Mouse (Mus musculus): ENCODE data around the gene Gpr156.

Gpr156 gene

GRCm38 (mm10) chr16:37916138-37916817 lies at the start of gene Gpr156:
TSS of gene Gpr156 (plus strand) at chr16:37916496.
- no peak for DNase-seq (ENCODE audit: extremely low read depth, low read depth)

GRCm38 (mm10) chr16:37867791-37868505 lies 48.3 kb upstream of the Gpr156 start, which contains the start of gene Lrrc58:
TSS of gene Lrrc58 (plus strand) at chr16:37868389.
- no peak for DNase-seq (ENCODE audit: extremely low read depth, low read depth)

GRCm38 (mm10) chr16:37868506-37869469 lies 47.5 kb upstream of the Gpr156 start:
- no peak for DNase-seq (ENCODE audit: extremely low read depth, low read depth)

- DNase-seq (ENCODE audit: extremely low read depth, low read depth) = no peak
Observed at GRCm38 (mm10) chr16:37869470-37870231, 46.6 kb upstream of the Gpr156 start.

- DNase-seq (ENCODE audit: extremely low read depth, low read depth) = no peak
Observed at GRCm38 (mm10) chr16:37871112-37871715, 45.1 kb upstream of the Gpr156 start.

- no peak for DNase-seq (ENCODE audit: extremely low read depth, low read depth)
Observed at GRCm38 (mm10) chr16:37874501-37875235, 41.6 kb upstream of the Gpr156 start.

GRCm38 (mm10) chr16:37877406-37877805 lies 38.9 kb upstream of the Gpr156 start:
- DNase-seq (ENCODE audit: extremely low read depth, low read depth) = no peak

- no peak for DNase-seq (ENCODE audit: extremely low read depth, low read depth)
Observed at GRCm38 (mm10) chr16:37878951-37879505, 37.3 kb upstream of the Gpr156 start.

GRCm38 (mm10) chr16:37879750-37880419 lies 36.4 kb upstream of the Gpr156 start:
- DNase-seq (ENCODE audit: extremely low read depth, low read depth) = no peak

GRCm38 (mm10) chr16:37881168-37881567 lies 35.1 kb upstream of the Gpr156 start:
- no peak for DNase-seq (ENCODE audit: extremely low read depth, low read depth)

- no peak for DNase-seq (ENCODE audit: extremely low read depth, low read depth)
Observed at GRCm38 (mm10) chr16:37888986-37889385, 27.3 kb upstream of the Gpr156 start.

GRCm38 (mm10) chr16:37892667-37893066 lies 23.6 kb upstream of the Gpr156 start:
- DNase-seq (ENCODE audit: extremely low read depth, low read depth) = no peak

- no peak for DNase-seq (ENCODE audit: extremely low read depth, low read depth)
Observed at GRCm38 (mm10) chr16:37893381-37893780, 22.9 kb upstream of the Gpr156 start.

GRCm38 (mm10) chr16:37893942-37894341 lies 22.4 kb upstream of the Gpr156 start:
- no peak for DNase-seq (ENCODE audit: extremely low read depth, low read depth)

- no peak for DNase-seq (ENCODE audit: extremely low read depth, low read depth)
Observed at GRCm38 (mm10) chr16:37898790-37899189, 17.5 kb upstream of the Gpr156 start.

- DNase-seq (ENCODE audit: extremely low read depth, low read depth) = no peak
Observed at GRCm38 (mm10) chr16:37899357-37899756, 16.9 kb upstream of the Gpr156 start.

- DNase-seq (ENCODE audit: extremely low read depth, low read depth) = no peak
Observed at GRCm38 (mm10) chr16:37901318-37901717, 15.0 kb upstream of the Gpr156 start.

GRCm38 (mm10) chr16:37906456-37906855 lies 9.8 kb upstream of the Gpr156 start:
- no peak for DNase-seq (ENCODE audit: extremely low read depth, low read depth)

- DNase-seq (ENCODE audit: extremely low read depth, low read depth) = no peak
Observed at GRCm38 (mm10) chr16:37911086-37911485, 5.2 kb upstream of the Gpr156 start.

Measured in MEL-GATA-1-ER (cell line).